Mouse (Mus musculus): ENCODE results near the gene Zbtb20. TPM values are rescaled to one million over a fixed set of nuclear protein-coding genes. Genes with fewer than 3 reads are reported as not detected.

The Zbtb20 gene
- total RNA-seq, 1 experiment from 2014 or later, result 20.8 TPM

DNA sequence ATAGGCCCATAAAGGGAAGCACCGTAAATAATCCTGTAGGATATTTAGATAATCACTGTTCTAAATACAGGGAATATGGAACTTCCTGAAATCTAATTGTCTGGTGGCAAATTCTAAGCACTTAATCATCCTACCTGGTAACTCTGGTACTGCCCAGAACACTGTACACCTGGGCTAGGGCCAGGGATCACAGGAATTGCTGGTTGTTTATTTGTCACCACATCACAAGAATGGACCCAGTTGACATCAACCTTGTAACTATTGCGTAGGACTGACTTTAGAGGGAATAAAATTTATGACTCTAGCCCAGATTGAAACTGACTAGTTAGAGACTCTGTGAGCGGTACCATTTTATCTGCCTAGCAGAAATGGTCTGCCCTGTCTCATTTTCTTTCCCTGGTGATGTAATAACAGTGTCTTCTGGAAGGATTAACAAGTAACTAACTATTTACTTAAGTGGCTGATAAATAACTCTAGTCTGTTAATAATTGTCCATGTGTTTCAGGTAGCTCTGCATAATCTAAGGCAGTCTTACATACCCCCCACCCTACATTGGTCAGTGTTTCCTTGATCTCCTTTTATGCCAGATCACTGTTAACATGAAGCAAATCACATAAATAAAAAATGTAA is 194.1 kb downstream of the Zbtb20 start:
- no peak for ATAC-seq (replicated peaks; ENCODE audit: low read depth, poor library complexity, severe bottlenecking)

DNA sequence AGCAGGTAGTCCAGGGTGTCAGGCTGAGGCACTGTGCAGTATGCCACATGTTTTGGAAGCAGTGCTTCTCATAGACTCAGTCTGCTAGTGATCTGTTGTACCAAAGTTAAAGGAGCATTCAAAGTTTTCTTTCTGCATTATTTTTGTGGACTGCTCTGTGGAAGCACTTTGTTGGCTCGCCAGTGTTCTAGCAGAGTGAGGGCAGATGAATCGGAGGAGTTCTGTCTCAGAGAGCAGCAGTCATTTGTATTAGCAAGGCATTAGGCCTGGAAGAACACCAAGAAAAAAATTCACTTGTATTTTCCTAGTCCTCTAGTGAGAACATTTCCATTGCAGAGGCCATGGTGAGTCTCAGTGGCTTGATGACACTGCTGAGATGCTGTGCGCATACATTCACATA is 196.2 kb downstream of the Zbtb20 start:
- ATAC-seq (replicated peaks; ENCODE audit: low read depth, poor library complexity, severe bottlenecking), result no peak

DNA sequence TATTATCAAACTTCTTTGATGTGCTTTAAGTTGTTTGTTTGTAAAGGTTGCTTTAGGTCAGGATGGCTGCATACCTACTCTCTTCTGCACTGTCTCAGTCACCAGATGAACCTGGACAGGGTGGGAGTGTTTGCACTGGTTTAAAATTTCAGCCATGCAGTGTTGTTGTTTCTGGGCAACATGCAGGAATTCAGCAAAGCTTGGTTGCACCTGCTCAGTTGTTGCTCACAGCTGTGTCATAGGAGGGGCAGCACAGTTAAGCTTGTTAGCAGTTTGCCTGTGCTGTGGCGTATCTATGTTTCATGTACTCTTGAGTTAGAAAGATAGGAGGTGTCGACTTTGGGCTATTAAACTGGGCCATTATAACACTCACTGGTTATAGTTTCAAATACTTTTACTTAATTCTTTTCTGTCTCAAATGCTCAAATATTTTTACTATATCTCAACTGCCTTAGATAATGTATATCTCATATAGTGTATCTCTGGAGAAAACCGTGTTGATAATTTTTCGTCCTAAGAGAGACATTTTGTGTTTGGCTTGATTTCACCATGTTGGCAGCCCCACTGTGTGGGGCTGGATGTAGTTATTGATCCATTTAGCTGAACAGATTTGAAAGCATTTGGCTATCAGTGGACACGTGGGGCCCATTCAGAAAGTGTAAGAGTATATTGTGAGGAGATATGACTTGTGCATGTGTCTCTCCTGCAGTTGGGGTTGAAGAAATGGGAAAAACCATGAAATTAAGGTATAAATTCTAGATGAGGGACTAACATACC is 197.3 kb downstream of the Zbtb20 start:
- ATAC-seq (replicated peaks; ENCODE audit: low read depth, poor library complexity, severe bottlenecking), result no peak

DNA sequence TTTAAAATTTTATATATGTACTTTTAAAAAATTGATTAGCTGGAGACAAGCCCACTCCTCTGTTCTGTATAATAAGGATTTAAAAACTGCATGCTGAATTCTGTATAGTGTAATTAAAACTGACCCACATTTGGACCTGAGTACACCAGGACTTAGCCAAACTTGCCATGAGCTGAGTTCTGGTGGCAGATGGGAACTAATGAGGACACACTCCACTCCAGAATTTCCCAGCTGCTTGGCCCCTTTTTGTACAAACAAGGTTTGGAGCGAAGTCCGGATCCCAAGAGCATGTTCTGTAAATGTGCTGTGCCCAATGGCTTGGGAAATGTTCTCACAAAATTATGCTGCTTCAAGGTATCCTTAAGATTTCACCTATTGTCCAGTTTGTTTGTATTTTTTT is 204.7 kb downstream of the Zbtb20 start:
- ATAC-seq (replicated peaks; ENCODE audit: low read depth, poor library complexity, severe bottlenecking), result no peak

DNA sequence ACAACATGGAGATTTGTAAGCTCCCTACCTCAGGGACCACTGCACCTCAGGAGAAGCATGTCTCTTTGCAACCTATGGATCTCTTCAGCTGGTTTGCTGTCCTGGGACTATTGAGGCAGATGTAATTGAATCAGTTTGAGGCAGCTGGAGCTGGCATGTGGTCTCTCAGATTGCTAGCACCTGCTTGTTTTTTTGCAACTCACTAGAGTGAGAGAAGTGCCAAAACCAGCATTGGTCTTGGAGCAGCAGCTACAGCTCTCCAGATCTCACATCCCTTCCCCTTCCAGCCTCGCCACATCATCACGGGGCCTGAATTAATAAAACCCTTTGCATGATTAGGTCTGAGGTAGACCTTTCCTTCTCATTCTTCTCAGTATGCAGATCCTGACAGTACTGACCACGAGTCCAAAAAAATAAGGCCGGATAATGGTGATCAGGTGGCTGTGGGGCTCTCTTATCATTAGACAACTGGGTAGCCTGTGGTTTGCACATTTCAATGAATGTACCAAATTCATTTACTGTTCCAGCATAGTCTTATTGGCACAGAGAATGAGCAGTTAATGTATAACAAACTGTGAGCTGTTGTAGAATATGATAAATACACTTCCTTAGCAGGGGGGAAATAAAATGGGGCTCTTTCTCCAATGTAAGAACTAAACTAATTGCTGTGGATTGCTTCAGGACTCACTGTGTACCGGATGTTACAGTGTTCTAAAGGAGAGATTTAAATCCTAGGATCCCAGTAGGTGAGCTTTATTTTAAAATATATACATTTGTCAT is 205.4 kb downstream of the Zbtb20 start:
- no peak for ATAC-seq (replicated peaks; ENCODE audit: low read depth, poor library complexity, severe bottlenecking)

DNA sequence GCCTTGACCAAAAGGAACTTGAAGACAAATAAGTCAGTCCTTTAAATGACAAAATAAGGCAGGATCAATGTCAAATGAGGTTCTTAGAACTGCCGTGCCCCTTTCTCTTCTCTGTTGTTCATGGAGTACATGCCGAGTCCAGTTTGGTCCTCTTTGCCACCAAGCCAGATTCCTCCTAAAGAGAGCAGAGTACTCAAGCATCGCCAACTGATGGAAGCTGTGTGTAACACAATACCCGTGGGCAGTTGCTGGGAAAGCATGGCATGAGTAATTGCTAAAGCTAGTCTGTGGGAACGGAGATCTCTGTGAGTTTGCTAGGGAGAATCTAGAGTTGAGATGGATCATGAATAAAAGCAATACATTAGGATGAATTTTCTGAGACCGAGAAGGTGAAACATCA is 206.3 kb downstream of the Zbtb20 start:
- no peak for ATAC-seq (replicated peaks; ENCODE audit: low read depth, poor library complexity, severe bottlenecking)

DNA sequence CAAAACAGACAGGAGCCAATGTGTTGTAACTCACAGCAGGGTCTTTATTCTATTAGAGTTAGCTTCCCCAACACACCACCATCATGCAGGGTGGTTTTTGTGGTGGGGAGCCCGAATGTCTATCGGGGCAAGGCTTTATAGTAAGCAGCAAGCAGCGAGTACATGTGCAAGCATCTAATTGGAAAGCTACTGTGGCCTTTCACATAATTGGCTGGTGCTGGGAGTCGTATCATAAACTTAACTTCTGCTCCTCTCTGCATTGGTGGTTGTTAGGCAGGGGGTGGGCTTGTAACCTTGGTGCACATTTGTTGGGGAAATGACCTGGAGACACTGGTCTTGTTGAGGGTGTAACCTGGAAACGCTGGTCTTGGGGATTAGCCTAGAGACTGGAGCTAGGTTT is 207.1 kb downstream of the Zbtb20 start:
- ATAC-seq (replicated peaks; ENCODE audit: low read depth, poor library complexity, severe bottlenecking), result no peak

DNA sequence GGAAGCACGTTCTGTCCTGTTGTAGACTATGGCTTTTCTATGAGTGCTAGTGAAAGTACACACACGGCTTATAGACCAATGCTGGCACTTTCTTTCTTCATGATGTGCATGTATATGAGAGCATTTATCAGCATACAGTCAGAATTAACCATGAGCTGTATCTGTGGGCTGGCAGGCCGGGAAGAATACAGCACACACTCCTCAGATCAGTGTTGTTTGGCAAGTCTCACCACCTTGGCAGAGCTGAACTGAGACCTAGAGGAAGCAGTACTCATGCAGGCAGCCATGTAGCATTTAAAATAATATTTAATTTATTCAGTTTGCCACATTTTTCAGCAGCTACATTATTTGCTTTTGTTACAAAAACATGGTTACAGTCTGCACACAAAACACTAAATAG is 214.5 kb downstream of the Zbtb20 start:
- no peak for ATAC-seq (replicated peaks; ENCODE audit: low read depth, poor library complexity, severe bottlenecking)

DNA sequence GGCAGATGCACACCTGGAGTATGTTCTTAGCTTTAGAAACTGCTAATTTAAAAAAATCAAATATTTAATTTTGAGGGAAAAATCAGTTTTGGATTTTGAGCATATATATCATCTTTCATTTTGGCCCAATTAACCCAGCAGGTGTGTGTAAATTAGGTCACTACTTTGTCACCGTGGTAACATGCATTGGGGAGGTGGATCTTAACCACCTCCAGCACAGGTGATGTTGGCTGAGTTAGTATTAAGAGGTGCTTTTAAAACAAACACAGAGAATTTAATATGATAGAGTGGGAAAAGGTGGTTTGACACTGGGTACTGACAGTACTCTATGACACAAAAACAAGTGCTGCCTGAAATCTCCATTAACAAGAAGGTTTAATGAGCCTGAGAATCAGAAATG is 218.5 kb downstream of the Zbtb20 start:
- ATAC-seq (replicated peaks; ENCODE audit: low read depth, poor library complexity, severe bottlenecking), result no peak

DNA sequence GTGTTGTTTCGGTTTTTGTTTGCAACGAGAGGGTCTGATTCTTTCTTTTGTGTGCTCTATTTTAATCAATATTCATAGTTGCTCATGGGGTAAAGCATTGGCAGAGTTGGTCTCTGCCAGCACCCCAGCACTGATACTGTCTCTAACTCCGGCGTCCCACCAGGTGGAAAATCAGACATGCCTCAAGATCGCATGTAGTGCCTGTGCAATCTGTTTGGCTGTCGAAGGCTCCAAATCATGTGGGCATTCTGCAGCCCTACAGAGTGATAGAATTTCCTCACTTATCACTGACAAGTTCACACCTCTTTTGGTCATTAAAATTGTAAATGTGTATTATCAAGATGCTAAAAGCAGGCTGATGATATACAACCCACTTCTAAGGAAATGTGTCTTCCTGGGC is 219.1 kb downstream of the Zbtb20 start:
- ATAC-seq (replicated peaks; ENCODE audit: low read depth, poor library complexity, severe bottlenecking), result no peak

DNA sequence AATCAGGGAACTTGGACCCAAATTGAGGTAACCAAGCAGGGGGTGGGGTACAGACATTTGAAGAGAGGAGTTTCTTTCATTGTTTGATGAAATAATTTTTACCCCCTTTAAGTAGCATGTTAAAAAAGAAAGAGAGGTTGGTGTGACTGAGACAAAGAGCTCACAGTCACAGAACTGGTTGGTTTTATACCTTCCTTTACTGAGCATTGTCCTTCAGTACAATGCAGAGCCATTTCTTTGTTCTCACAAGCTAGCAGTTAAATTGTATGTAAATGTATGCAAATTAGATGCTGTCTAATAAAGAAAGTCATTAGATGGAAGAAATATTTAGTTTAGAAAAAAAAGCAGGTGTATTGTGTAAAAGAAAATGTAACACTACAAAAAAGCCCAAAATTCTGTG is 220.4 kb downstream of the Zbtb20 start:
- ATAC-seq (replicated peaks; ENCODE audit: low read depth, poor library complexity, severe bottlenecking), result no peak

DNA sequence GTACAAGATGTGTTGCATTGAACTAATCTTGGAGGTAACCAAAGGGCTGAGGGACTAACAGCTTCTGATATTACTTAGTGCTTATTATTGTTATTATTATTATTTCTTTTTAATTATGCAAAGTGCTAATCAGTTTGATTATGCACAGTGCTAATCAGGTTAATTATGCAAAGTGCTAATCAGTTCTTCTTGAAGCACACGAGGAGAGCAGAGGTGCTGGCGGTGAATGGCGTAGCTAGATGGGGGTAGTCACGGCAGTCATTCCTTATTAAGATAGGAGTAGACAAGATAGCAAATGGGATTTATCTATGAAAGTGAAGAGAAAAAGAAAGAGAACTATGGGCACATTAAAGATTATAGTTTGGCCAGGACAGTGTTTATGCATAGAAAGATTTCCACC is 222.5 kb downstream of the Zbtb20 start:
- no peak for ATAC-seq (replicated peaks; ENCODE audit: low read depth, poor library complexity, severe bottlenecking)

DNA sequence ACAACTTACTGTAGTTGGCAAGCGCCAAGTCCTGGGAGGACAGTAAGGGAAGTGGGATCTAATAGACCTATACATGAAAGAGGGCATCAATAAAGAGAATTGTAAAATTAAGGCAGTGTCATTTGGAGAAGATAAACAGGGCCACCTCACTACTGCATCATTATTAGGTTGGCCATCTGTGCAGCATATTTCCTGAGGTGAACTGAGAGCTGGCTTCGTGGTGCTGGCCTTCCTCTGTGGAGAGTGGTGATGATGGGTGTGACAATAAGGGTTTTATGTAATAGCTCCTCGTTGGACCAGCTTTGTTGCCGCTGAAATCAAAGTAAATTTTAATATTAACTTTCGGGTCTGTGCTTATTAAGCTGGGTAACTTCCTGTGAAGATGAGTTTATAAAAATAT is 223.0 kb downstream of the Zbtb20 start:
- no peak for ATAC-seq (replicated peaks; ENCODE audit: low read depth, poor library complexity, severe bottlenecking)

DNA sequence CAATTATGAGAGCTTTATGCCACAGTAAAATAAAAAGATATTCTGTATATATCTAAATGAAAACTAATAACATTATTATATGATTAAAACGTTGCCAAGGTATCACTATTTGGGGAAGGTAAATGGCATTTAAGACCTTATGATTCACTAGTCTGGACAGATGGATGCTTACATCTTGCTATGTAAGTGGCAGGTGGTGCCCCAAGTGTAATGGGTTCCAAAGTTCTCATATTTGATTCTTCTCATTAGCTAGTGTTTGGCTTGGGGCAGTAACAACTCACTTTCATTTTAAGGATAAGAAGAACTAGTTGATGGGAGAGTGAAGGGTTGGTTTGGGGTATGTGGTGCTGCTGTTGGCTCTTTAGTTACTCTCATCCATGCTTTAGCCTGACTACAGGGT is 235.6 kb downstream of the Zbtb20 start:
- no peak for ATAC-seq (replicated peaks; ENCODE audit: low read depth, poor library complexity, severe bottlenecking)

DNA sequence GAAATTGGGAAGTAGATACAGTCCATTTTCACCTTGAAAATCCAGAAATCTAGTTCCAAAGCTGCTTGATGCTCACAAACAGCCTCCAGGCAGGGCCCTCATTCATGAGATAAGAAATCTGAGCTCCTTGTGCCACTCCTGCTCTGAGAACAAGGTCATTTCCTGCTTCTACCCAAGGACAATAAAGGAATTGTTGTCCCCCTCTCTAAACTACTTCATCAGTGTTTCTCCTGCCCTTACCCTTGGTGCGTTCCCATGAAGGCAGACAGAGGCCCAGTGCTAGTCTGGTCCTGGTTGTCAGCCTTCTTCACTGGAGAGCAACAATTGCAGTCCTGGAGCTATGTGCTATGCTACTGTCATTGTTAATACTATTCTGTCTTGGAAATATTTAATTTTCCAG is 238.3 kb downstream of the Zbtb20 start:
- ATAC-seq (replicated peaks; ENCODE audit: low read depth, poor library complexity, severe bottlenecking), result no peak

DNA sequence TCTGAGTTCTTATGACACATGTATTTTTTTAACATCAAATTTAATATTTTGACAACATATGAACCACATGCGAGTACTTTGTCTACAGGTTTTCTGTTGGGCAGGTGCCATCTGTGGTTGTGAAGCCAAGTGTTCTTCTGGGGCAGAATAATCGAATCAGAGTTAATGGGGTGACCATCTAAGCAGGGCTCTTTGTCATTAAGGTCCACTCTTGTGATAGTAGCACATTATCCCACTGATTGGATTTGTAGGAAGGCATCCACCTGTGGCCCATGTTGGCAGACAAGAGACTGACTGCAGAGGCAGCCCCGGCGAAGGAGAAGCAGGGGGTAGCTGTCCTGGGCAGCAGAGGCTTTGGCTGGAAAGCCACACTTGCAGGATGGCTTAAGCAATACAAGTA is 254.3 kb downstream of the Zbtb20 start:
- no peak for ATAC-seq (replicated peaks; ENCODE audit: low read depth, poor library complexity, severe bottlenecking)

DNA sequence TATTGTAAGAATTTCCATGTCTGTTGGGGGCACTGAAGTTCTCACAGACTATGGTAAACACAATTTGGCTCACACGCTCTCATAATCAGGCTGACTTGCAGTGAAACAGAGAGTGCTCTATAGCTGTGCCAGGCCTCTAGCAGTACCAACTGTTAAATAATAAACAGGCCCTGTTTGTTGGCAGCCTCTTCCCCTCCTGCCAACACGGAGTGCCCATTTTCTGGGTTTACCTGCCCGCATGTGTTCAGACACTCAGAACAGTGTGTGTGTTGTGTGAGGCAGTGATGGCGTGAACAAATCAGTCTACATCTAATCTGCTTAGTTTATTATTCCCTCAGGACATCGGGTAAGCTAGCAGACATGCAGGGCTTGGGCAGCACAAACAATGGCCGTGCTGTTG is 254.9 kb downstream of the Zbtb20 start:
- no peak for ATAC-seq (replicated peaks; ENCODE audit: low read depth, poor library complexity, severe bottlenecking)

DNA sequence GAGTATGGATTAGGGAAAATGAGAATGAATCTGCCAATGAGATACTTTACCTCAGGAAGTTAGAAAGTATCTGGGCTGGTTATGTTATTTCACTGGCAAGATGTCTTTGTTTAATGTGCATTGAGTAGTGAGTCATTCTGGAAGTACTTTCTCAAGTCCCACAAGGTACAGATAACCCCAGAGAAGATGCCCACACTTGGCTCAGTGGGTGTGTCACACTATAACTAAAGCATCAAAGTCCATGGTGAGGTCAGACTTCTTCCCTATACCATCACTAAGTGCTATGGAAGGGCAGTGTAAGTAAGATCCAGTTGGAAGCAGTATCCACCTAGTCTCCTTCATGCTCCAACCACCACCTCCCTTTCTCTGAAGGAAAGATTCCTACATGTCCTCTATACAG is 255.4 kb downstream of the Zbtb20 start:
- no peak for ATAC-seq (replicated peaks; ENCODE audit: low read depth, poor library complexity, severe bottlenecking)

DNA sequence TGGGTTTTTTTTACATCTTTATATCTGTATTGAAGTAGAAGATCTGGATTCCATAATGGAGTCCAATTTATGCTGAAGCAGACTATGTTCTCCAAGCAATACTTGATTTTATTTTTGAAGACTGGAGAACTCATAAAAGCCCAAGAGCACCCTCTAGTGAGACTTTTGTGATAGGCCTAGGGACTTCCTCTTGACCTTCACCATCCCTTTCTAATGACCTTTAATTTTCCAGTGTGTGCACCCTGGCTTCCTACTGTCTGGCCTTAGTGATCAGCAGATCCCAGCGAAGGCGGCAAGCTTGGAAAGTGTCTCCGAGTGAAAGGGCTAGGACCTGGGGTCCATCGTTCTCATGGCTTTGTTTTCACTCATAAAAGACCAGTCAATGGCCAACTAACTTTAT is 292.8 kb downstream of the Zbtb20 start:
- peak; percentile 58; the same call in 1 of the 2 replicates for ATAC-seq (replicated peaks; ENCODE audit: low read depth, poor library complexity, severe bottlenecking)

DNA sequence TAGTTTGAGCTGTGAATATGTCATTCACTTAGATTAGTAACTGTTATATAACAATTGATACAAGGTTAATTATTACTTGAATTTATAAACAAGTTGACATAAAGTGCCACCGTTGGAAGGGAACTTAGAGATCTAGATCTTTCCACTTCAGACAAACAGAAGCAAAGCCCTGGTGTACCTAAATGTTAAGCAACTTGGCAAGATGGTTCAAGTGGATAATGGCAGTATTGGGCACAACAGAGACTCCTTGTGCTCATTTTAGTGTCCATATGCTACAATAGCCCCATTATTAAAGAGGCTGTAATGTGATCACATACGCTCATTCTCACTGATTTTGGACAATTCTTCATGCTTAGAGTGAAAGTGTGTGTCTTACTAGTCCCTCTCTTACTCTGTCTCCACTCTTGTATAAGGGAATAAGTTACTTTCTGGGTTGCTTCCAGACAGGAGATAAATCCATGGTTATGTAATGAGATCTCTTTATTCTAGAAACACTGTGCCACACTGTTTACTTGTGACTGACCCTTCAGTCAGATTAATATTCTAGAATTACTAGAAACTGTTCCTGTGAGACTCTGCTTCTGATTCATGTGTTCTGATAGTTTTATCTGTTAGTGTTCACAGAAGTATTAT is 293.7 kb downstream of the Zbtb20 start:
- no peak for ATAC-seq (replicated peaks; ENCODE audit: low read depth, poor library complexity, severe bottlenecking)

DNA sequence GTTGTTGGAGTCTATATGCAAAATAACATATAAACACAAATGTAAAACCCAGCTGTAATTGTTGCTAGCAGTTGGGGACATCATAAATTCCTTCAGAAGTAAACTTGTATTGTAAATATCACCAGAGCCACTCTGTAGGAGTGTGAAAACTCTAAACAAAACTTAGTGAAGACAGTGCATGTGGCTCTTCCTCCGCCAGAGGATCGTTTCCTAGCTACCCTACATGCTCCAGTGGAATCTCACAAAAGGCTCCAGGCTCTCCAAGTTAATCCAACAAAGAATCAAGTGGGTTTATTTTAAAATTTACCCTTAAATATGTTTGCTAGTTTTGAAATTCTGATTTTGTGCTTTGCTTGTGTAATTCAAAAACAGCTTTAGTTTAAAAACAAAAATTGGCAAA is 296.5 kb downstream of the Zbtb20 start:
- ATAC-seq (replicated peaks; ENCODE audit: low read depth, poor library complexity, severe bottlenecking), result no peak

All from common myeloid progenitor, adult 5-6 weeks (primary cell).